ENCODE assay signal across 11 mouse cellular contexts in the genomic region with DNA sequence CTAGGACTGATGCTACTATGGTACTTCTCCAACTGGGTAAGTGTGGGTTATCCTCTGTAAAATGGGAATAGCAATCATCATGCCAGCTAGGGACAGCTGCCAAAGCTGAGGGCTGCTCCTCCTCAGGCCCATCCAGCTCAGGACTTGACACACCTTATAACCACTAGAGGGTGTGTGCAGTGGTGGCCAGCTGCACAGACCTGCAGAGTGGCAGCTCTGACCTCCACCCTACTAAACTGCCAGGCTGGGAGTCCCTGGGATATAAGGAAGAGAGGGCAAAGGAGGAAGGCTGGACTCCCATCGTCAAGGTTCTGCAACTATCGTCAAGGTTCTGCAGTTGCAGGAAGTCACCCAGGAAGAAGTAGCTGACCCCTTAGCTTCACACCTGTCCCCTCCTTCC. TPM values are rescaled to one million over a fixed set of nuclear protein-coding genes. Genes with fewer than 3 reads are reported as not detected.
A peak's percentile ranks its signal among the peaks of the same experiment; 100 is the strongest.
DNase-seq lines count a peak whose midpoint lies in the region; ATAC-seq and TF ChIP-seq lines count a peak whose summit lies in the region.
"Had no signal": no experiment of that assay in that cellular context is flagged by ENCODE, and none has a peak within 500 bp of the region (broad histone marks: within the 10 kb centered on the region; RNA-seq: fewer than 3 reads in every experiment).

No protein-coding gene starts in this region.

- no peak overlapping the region for H3K4me2 ChIP-seq in CH12.LX (ENCODE audit: insufficient read depth, low read depth, poor library complexity, severe bottlenecking)
- no peak overlapping the region for H3K4me2 ChIP-seq in liver, embryonic 12.5 days
- H3K4me2 ChIP-seq: limb, embryonic 13.5 days had no signal

- H3K9ac ChIP-seq in CH12.LX (ENCODE audit: insufficient read depth, low read depth), result no peak overlapping the region
- H3K9ac ChIP-seq in liver, embryonic 12.5 days, result peak overlapping the region; percentile 49
- H3K9ac ChIP-seq: limb, embryonic 13.5 days had no signal

- in situ Hi-C loops in CH12.LX (cut with MboI; ENCODE audit: low pct_ligation_motif_present, low pct_unique_long_range_greater_than_20kb, low sequenced_read_pairs), result no loop called here

- H3K79me2 ChIP-seq in CH12.LX (replicated peaks; ENCODE audit: control insufficient read depth, extremely low read depth, insufficient read depth, poor library complexity, severe bottlenecking), result no peaks in the 10 kb centered on the region

- TF ChIP-seq RAD21 in CH12.LX (IDR thresholded peaks at IDR 0.05; ENCODE audit: low read depth, low read length), result no peak; the same call in 1 of the 2 replicates

- peak in 1 of 2 experiments; percentile 52; a peak in 2 of 4 replicates for TF ChIP-seq CTCF in CH12.LX (conservative IDR thresholded peaks at IDR 0.05 in 1 of 2, IDR thresholded peaks at IDR 0.05 in 1 of 2; ENCODE audit: low read depth in 2 of 2, low read length in 2 of 2)

- peaks cover 5% of the 10 kb centered on the region for H3K27me3 ChIP-seq in CH12.LX (replicated peaks)
- peaks cover 24% of the 10 kb centered on the region for H3K27me3 ChIP-seq in liver, embryonic 12.5 days (replicated peaks)
- H3K27me3 ChIP-seq: limb, embryonic 13.5 days had no signal

- WGBS in liver, embryonic 12.5 days (ENCODE audit: insufficient replicate concordance), result 9% methylated on average over 2 of the region's 2 CpGs

- TF ChIP-seq EP300 in CH12.LX (IDR thresholded peaks at IDR 0.05; ENCODE audit: low read length), result no peak

- TF ChIP-seq POLR2A in CH12.LX (IDR thresholded peaks at IDR 0.05; ENCODE audit: low read depth, low read length), result no peak

- peak; percentile 38 for DNase-seq in kidney, adult 9 months
- no peak for DNase-seq in kidney, adult 11 months
- no peak for DNase-seq in CH12.LX (ENCODE audit: extremely low read depth)
- DNase-seq in frontal cortex, adult 2 months (ENCODE audit: extremely low spot score in 1 of 2, low spot score in 1 of 2), result no peak
- DNase-seq in thymus, postnatal 36 days, result no peak
- no peak for DNase-seq in right cerebral cortex, postnatal 10 days (ENCODE audit: low spot score in 2 of 2)
- DNase-seq: gastrocnemius, postnatal 36 days had no signal

- H3K9me3 ChIP-seq in CH12.LX (replicated peaks; ENCODE audit: low read length), result peaks cover 21% of the 10 kb centered on the region
- H3K9me3 ChIP-seq in liver, embryonic 12.5 days (replicated peaks), result no peaks in the 10 kb centered on the region
- H3K9me3 ChIP-seq: limb, embryonic 13.5 days had no signal

- peak; percentile 59 for ATAC-seq in erythroblast, adult 5-6 weeks (replicated peaks; ENCODE audit: low FRiP score, poor library complexity, severe bottlenecking)
- ATAC-seq in liver, embryonic 12.5 days, result no peak; the same call in 1 of the 2 replicates

- dilution Hi-C loops in CH12.LX (cut with MboI; ENCODE audit: extremely low pct_ligation_motif_present, extremely low pct_unique_long_range_greater_than_20kb, low sequenced_read_pairs), result no loop called here

- no peaks in the 10 kb centered on the region for H3K36me3 ChIP-seq in CH12.LX (replicated peaks in 1 of 2; ENCODE audit: control insufficient read depth in 1 of 2, insufficient read depth in 1 of 2, low read length in 1 of 2)
- H3K36me3 ChIP-seq in liver, embryonic 12.5 days, result no peaks in the 10 kb centered on the region
- H3K36me3 ChIP-seq: limb, embryonic 13.5 days had no signal

- H3K4me1 ChIP-seq in CH12.LX (ENCODE audit: control insufficient read depth in 1 of 2, insufficient read depth in 2 of 2), result peaks cover 0 to 39% of the 10 kb centered on the region in 2 experiments; a peak in 2 of 4 replicates
- H3K4me1 ChIP-seq in liver, embryonic 12.5 days, result peaks cover 85% of the 10 kb centered on the region

- no peak overlapping the region for H3K4me3 ChIP-seq in CH12.LX (replicated peaks in 1 of 3; ENCODE audit: low read depth in 2 of 3, low read length in 2 of 3, poor library complexity in 1 of 3)
- no peak overlapping the region for H3K4me3 ChIP-seq in liver, embryonic 12.5 days
- H3K4me3 ChIP-seq: limb, embryonic 13.5 days; myocyte had no signal

- H3K27ac ChIP-seq in CH12.LX (ENCODE audit: insufficient read depth, low read depth), result no peak overlapping the region
- peak overlapping the region; percentile 67 for H3K27ac ChIP-seq in liver, embryonic 12.5 days
- H3K27ac ChIP-seq: limb, embryonic 13.5 days had no signal

TF ChIP-seq in CH12.LX, 34 proteins besides CTCF, POLR2A, EP300 and RAD21:
- TF ChIP-seq SMC3 (IDR thresholded peaks at IDR 0.05; ENCODE audit: low read depth, low read length), result peak; percentile 23; the same call in 1 of the 2 replicates
- TF ChIP-seq ZC3H11A (IDR thresholded peaks at IDR 0.05; ENCODE audit: low read depth, low read length), result no peak

RNA-seq across cellular contexts. Expression of a gene that starts 3.1 kb away (rescaled TPM):
- not detected in 2 replicates for total RNA-seq in CH12.LX (2012; rRNA removed)
- not detected in 2 replicates for total RNA-seq in CH12.LX (2014; rRNA removed)
- polyA plus RNA-seq in CH12.LX (2012; ENCODE audit: insufficient read length, low read depth), result 0.35 TPM in 1 of 2 replicates, not detected in the other
- not detected in 2 replicates for total RNA-seq in erythroblast, adult 5-6 weeks (2015; ENCODE audit: low replicate concordance)
- 0.60 TPM in 1 of 2 replicates, not detected in the other for total RNA-seq in erythroblast, adult 5-6 weeks (2017; ENCODE audit: low replicate concordance)
- polyA plus RNA-seq in liver, embryonic 12.5 days (2016; fragmentation: Nextera tagmentation; extraction: Ambion mirVana), result 11.7 and 12.9 TPM in 2 replicates
- polyA plus RNA-seq in frontal cortex, adult 2 months (2012; rRNA removed), result 3.1 TPM in 2 replicates
